Mouse (Mus musculus): ENCODE data around the gene Psma5. TPM values are rescaled to one million over a fixed set of nuclear protein-coding genes. Genes with fewer than 3 reads are reported as not detected.
"Not testable (repeated sequence)": the region's sequence is repeated elsewhere in the genome, so short reads cannot be mapped to it uniquely, and the experiment has no call there.

Psma5 gene
- polyA plus RNA-seq, 1 experiment from 2014 or later = 251 TPM

- Histone ChIP-seq H3K9ac (peak overlapping the region; percentile 31; the same call in 1 of the 2 replicates), H3K27me3 (ENCODE audit: control insufficient read depth, insufficient read depth, low read length) (peaks cover 57% of the 10 kb centered on the region), H3K4me2 (replicated peaks) (peak overlapping the region; percentile 61), H3K4me3 (replicated peaks; ENCODE audit: low read length) (peak overlapping the region; percentile 34), H3K27ac (no peak overlapping the region), H3K9me3 (ENCODE audit: control insufficient read depth, low read length) (no peaks in the 10 kb centered on the region), H3K4me1 (replicated peaks; ENCODE audit: control insufficient read depth, insufficient read depth, low read length) (peaks cover 5% of the 10 kb centered on the region), H3K36me3 (replicated peaks; ENCODE audit: control insufficient read depth, insufficient read depth) (no peaks in the 10 kb centered on the region)
- ATAC-seq (ENCODE audit: low FRiP score) (no peak), DNase-seq (ENCODE audit: low spot score) (no peak)
- 4% methylated on average over 59 of the region's 67 CpGs for WGBS
These were observed 30.8 kb upstream of the Psma5 start for GRCm38 (mm10) chr3:108225711-108226557.

- Histone ChIP-seq H3K4me1 (replicated peaks; ENCODE audit: control insufficient read depth, insufficient read depth, low read length) (peaks cover 5% of the 10 kb centered on the region), H3K9me3 (ENCODE audit: control insufficient read depth, low read length) (no peaks in the 10 kb centered on the region), H3K4me3 (replicated peaks; ENCODE audit: low read length) (peak within 1 kb of the TSS; percentile 34), H3K27me3 (ENCODE audit: control insufficient read depth, insufficient read depth, low read length) (peaks cover 57% of the 10 kb centered on the region), H3K4me2 (replicated peaks) (peak within 1 kb of the TSS; percentile 61), H3K27ac (no peak within 1 kb of the TSS), H3K36me3 (replicated peaks; ENCODE audit: control insufficient read depth, insufficient read depth) (no peaks in the 10 kb centered on the region), H3K9ac (peak within 1 kb of the TSS; percentile 31; the same call in 1 of the 2 replicates)
- DNase-seq (ENCODE audit: low spot score) (peak; percentile 38), ATAC-seq (ENCODE audit: low FRiP score) (no peak)
- 2% methylated on average over 44 of the region's 44 CpGs for WGBS
These were observed 30.0 kb upstream of the Psma5 start, which contains the start of gene Sypl2 for GRCm38 (mm10) chr3:108226558-108227350. Gene Sypl2 (minus strand): TSS chr3:108226648.

- Histone ChIP-seq H3K27ac (no peak overlapping the region), H3K27me3 (ENCODE audit: control insufficient read depth, insufficient read depth, low read length) (peaks cover 55% of the 10 kb centered on the region), H3K4me2 (replicated peaks) (no peak overlapping the region), H3K36me3 (replicated peaks; ENCODE audit: control insufficient read depth, insufficient read depth) (no peaks in the 10 kb centered on the region), H3K9ac (no peak overlapping the region), H3K4me3 (replicated peaks; ENCODE audit: low read length) (no peak overlapping the region), H3K9me3 (ENCODE audit: control insufficient read depth, low read length) (no peaks in the 10 kb centered on the region), H3K4me1 (replicated peaks; ENCODE audit: control insufficient read depth, insufficient read depth, low read length) (peaks cover 5% of the 10 kb centered on the region)
- no peak for ATAC-seq (ENCODE audit: low FRiP score)
- 84% methylated on average over 2 of the region's 2 CpGs for WGBS
- DNase-seq (ENCODE audit: low spot score) = no peak
These were observed 29.2 kb upstream of the Psma5 start for GRCm38 (mm10) chr3:108227521-108227920.

- Histone ChIP-seq H3K27me3 (ENCODE audit: control insufficient read depth, insufficient read depth, low read length) (peaks cover 20% of the 10 kb centered on the region), H3K9me3 (ENCODE audit: control insufficient read depth, low read length) (no peaks in the 10 kb centered on the region), H3K4me2 (replicated peaks) (no peak overlapping the region), H3K4me3 (replicated peaks; ENCODE audit: low read length) (no peak overlapping the region), H3K4me1 (replicated peaks; ENCODE audit: control insufficient read depth, insufficient read depth, low read length) (peaks cover 2% of the 10 kb centered on the region; the same call in 1 of the 2 replicates), H3K27ac (no peak overlapping the region), H3K9ac (no peak overlapping the region), H3K36me3 (replicated peaks; ENCODE audit: control insufficient read depth, insufficient read depth) (no peaks in the 10 kb centered on the region)
- ATAC-seq (ENCODE audit: low FRiP score) (no peak), DNase-seq (ENCODE audit: low spot score) (no peak)
- 86% methylated on average over 4 of the region's 4 CpGs for WGBS
These were observed 25.1 kb upstream of the Psma5 start for GRCm38 (mm10) chr3:108231646-108232045.

- H3K9me3 ChIP-seq (ENCODE audit: control insufficient read depth, low read length); H3K9ac ChIP-seq; ATAC-seq (ENCODE audit: low FRiP score); H3K4me2 ChIP-seq (replicated peaks); H3K36me3 ChIP-seq (replicated peaks; ENCODE audit: control insufficient read depth, insufficient read depth); DNase-seq (ENCODE audit: low spot score); H3K4me1 ChIP-seq (replicated peaks; ENCODE audit: control insufficient read depth, insufficient read depth, low read length); H3K27me3 ChIP-seq (ENCODE audit: control insufficient read depth, insufficient read depth, low read length); H3K4me3 ChIP-seq (replicated peaks; ENCODE audit: low read length); H3K27ac ChIP-seq: not testable (repeated sequence)
- WGBS = 85% methylated on average over 4 of the region's 4 CpGs
These were observed 19.1 kb upstream of the Psma5 start for GRCm38 (mm10) chr3:108237474-108238102.

- ATAC-seq (ENCODE audit: low FRiP score) (no peak), DNase-seq (ENCODE audit: low spot score) (no peak)
- Histone ChIP-seq H3K36me3 (replicated peaks; ENCODE audit: control insufficient read depth, insufficient read depth) (no peaks in the 10 kb centered on the region), H3K4me3 (replicated peaks; ENCODE audit: low read length) (no peak overlapping the region), H3K9ac (no peak overlapping the region), H3K4me1 (replicated peaks; ENCODE audit: control insufficient read depth, insufficient read depth, low read length) (no peaks in the 10 kb centered on the region), H3K27ac (no peak overlapping the region), H3K9me3 (ENCODE audit: control insufficient read depth, low read length) (no peaks in the 10 kb centered on the region), H3K4me2 (replicated peaks) (no peak overlapping the region), H3K27me3 (ENCODE audit: control insufficient read depth, insufficient read depth, low read length) (no peaks in the 10 kb centered on the region)
- WGBS = 93% methylated on average over 3 of the region's 3 CpGs
These were observed 15.4 kb upstream of the Psma5 start for GRCm38 (mm10) chr3:108241243-108241839.

- ATAC-seq (ENCODE audit: low FRiP score) (no peak), DNase-seq (ENCODE audit: low spot score) (no peak)
- no peak overlapping the region for H3K4me2 ChIP-seq (replicated peaks)
- no peaks in the 10 kb centered on the region for H3K4me1 ChIP-seq (replicated peaks; ENCODE audit: control insufficient read depth, insufficient read depth, low read length)
- no peaks in the 10 kb centered on the region for H3K36me3 ChIP-seq (replicated peaks; ENCODE audit: control insufficient read depth, insufficient read depth)
- H3K27me3 ChIP-seq (ENCODE audit: control insufficient read depth, insufficient read depth, low read length) = no peaks in the 10 kb centered on the region
- WGBS = 83% methylated on average over 2 of the region's 2 CpGs
- no peak overlapping the region for H3K4me3 ChIP-seq (replicated peaks; ENCODE audit: low read length)
- H3K9ac ChIP-seq = no peak overlapping the region
- no peak overlapping the region for H3K27ac ChIP-seq
- no peaks in the 10 kb centered on the region for H3K9me3 ChIP-seq (ENCODE audit: control insufficient read depth, low read length)
These were observed 9.9 kb upstream of the Psma5 start for GRCm38 (mm10) chr3:108246857-108247256.

- H3K4me3 ChIP-seq (replicated peaks; ENCODE audit: low read length) = peak overlapping the region; percentile 74
- H3K36me3 ChIP-seq (replicated peaks; ENCODE audit: control insufficient read depth, insufficient read depth) = peaks cover 11% of the 10 kb centered on the region; the same call in 1 of the 2 replicates
- ATAC-seq (ENCODE audit: low FRiP score) = no peak
- peak overlapping the region; percentile 80 for H3K9ac ChIP-seq
- peak overlapping the region; percentile 95 for H3K4me2 ChIP-seq (replicated peaks)
- H3K4me1 ChIP-seq (replicated peaks; ENCODE audit: control insufficient read depth, insufficient read depth, low read length) = peaks cover 9% of the 10 kb centered on the region; the same call in 1 of the 2 replicates
- 82% methylated on average over 3 of the region's 3 CpGs for WGBS
- no peak overlapping the region for H3K27ac ChIP-seq
- no peak for DNase-seq (ENCODE audit: low spot score)
- H3K27me3 ChIP-seq (ENCODE audit: control insufficient read depth, insufficient read depth, low read length) = no peaks in the 10 kb centered on the region
- H3K9me3 ChIP-seq (ENCODE audit: control insufficient read depth, low read length) = no peaks in the 10 kb centered on the region
These were observed 1.2 kb downstream of the Psma5 start for GRCm38 (mm10) chr3:108257831-108258500.
